Mouse (Mus musculus) spleen, postnatal 36 days (tissue): ENCODE results near the gene Dynll1.
"Not testable (repeated sequence)": the region's sequence is repeated elsewhere in the genome, so short reads cannot be mapped to it uniquely, and the experiment has no call there.

Experiments
- DNase-seq, 2 experiments: peaks; one replicate each; pipeline ENCODE4 v3.0.0; 2022; ENCODE audit warnings: low spot score in 2 of 2, mixed read lengths in 1 of 2

Dynll1 gene

GRCm38 (mm10) chr5:115312816-115313667 lies 12.2 kb upstream of the Dynll1 start:
- DNase-seq, result peak in 1 of 2 experiments; percentile 19

- DNase-seq, result no peak
Observed at GRCm38 (mm10) chr5:115312354-115312753, 11.6 kb upstream of the Dynll1 start.

- DNase-seq, result not testable (repeated sequence)
Observed at GRCm38 (mm10) chr5:115302190-115302589, 1.4 kb upstream of the Dynll1 start.

- no peak for DNase-seq
Observed at GRCm38 (mm10) chr5:115301615-115302014, 816 bp upstream of the Dynll1 start.

GRCm38 (mm10) chr5:115300035-115300744 lies 609 bp downstream of the Dynll1 start:
- DNase-seq, result peak; percentile 50 to 58

- no peak for DNase-seq
Observed at GRCm38 (mm10) chr5:115296347-115296746, 4.5 kb downstream of the Dynll1 start.

GRCm38 (mm10) chr5:115294173-115294572 lies 6.6 kb downstream of the Dynll1 start:
- DNase-seq, result no peak

- peak in 1 of 2 experiments; percentile 25 for DNase-seq
Observed at GRCm38 (mm10) chr5:115284735-115285134, 16.1 kb downstream of the Dynll1 start.

GRCm38 (mm10) chr5:115280050-115280687 lies 20.6 kb downstream of the Dynll1 start:
- DNase-seq, result peak in 1 of 2 experiments; percentile 15

GRCm38 (mm10) chr5:115279226-115280049 lies 21.4 kb downstream of the Dynll1 start, which contains the start of gene Coq5:
Gene Coq5, plus strand, starts transcription at chr5:115279666.
- DNase-seq, result peak; percentile 80 to 86

- no peak for DNase-seq
Observed at GRCm38 (mm10) chr5:115278785-115279184, 22.0 kb downstream of the Dynll1 start.

GRCm38 (mm10) chr5:115278053-115278452 lies 22.7 kb downstream of the Dynll1 start:
- DNase-seq, result no peak

- DNase-seq, result peak; percentile 26 to 43
Observed at GRCm38 (mm10) chr5:115275998-115276397, 24.8 kb downstream of the Dynll1 start.

GRCm38 (mm10) chr5:115274771-115275170 lies 26.0 kb downstream of the Dynll1 start:
- DNase-seq, result no peak

GRCm38 (mm10) chr5:115274353-115274752 lies 26.4 kb downstream of the Dynll1 start:
- DNase-seq, result no peak

- DNase-seq, result no peak
Observed at GRCm38 (mm10) chr5:115273549-115274135, 27.2 kb downstream of the Dynll1 start.

GRCm38 (mm10) chr5:115272812-115273548 lies 27.8 kb downstream of the Dynll1 start, which contains the start of gene Rnf10:
Gene Rnf10, minus strand, starts transcription at chr5:115272898.
- DNase-seq, result peak; percentile 94 to 97

- peak; percentile 25 to 36 for DNase-seq
Observed at GRCm38 (mm10) chr5:115271931-115272811, 28.6 kb downstream of the Dynll1 start.

GRCm38 (mm10) chr5:115269969-115270368 lies 30.8 kb downstream of the Dynll1 start:
- no peak for DNase-seq
